Mouse (Mus musculus) neural tube, postnatal 0 days (tissue): ENCODE data around the gene 5730522E02Rik. TPM values are rescaled to one million over a fixed set of nuclear protein-coding genes. Genes with fewer than 3 reads are reported as not detected.

ENCODE experiments used
- microRNA-seq: library from miRNA; unstranded; fragments of <30 nt; microRNA quantifications from one replicate; pipeline ENCODE4, GENCODE M21; 2016
- polyA plus RNA-seq: library from polyadenylated mRNA; unstranded; fragments of >200 nt; fragmentation: Nextera tagmentation; extraction: Ambion mirVana; gene quantifications from 2 replicates; pipeline ENCODE4 v1.2.1, GENCODE M21; 2015

5730522E02Rik gene
- polyA plus RNA-seq, result 10.9 and 13.6 TPM in 2 replicates

DNA sequence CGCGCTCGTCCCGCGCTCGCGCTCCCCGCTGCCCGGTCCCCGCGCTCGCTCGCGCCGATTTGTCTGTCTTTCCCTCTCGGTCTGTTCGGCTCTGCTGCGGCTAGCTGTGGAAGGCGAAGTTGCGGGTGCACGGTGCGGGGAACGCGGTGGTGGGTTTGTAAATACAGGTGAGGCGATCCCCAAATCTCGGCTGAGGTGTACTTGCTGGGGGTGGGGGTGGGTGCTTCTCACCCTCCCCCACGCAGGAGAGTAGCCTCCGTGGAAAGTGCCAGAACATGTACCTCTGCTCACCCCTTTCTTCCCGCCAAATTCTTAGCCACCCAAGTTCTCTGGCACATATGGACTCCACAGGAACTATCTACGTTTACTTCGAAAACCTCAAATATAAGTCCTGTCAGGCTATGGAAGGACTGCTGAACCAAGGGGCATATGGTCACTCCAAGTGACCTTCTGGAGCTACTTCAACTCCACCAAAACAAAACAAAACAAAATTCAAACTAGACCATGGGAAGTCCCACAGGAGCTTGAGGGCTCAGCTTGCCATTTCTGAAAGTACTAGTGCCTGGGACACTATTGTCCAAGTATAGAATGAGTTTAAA is at the start of gene 5730522E02Rik:
TSS of gene 5730522E02Rik (minus strand) at position 182 of the 599 bp plus-strand sequence.

Small RNAs within 50 kb of the gene (microRNA-seq; reads per million reads assigned to microRNA genes)
- not detected for gene Mir6372

Other genes starting within 250 kb of the 5730522E02Rik start
- gene Fancl, start 175.4 kb upstream of the 5730522E02Rik start, polyA plus RNA-seq, result 15.9 and 16.1 TPM in 2 replicates